Mouse (Mus musculus): Measurements from ENCODE around the gene Acbd5. TPM values are rescaled to one million over a fixed set of nuclear protein-coding genes. Genes with fewer than 3 reads are reported as not detected.
A peak's percentile ranks its signal among the peaks of the same experiment; 100 is the strongest.

Acbd5 gene
- total RNA-seq, 2 experiments from 2014 or later, result 34.7 to 36.4 TPM

- DNase-seq, result peak; percentile 92
Observed at GRCm38 (mm10) chr2:23068894-23069744, 1.2 kb downstream of the Acbd5 start.

DNA sequence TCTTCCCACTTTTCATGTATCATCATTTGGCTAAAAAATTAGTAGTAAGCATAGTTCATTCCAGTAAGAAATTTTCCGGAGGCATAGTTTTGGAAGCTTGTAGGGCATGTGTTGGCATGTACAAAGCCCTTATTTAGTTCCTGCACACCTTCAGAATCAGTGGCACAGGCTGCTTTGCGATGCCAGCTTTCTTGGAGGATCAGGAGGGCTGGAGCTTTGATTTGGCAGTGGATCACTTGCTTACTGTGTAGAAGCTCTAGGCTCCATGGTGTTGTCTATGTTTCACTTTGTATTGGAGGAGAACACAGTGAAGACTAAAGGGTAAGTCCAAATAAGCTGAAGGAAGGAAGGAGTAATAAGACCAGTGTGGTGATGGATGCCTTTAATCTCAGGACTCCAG, 2.5 kb downstream of the Acbd5 start:
- no peak for DNase-seq

GRCm38 (mm10) chr2:23071406-23071805, 3.4 kb downstream of the Acbd5 start:
- DNase-seq, result no peak

- no peak for DNase-seq
Observed at GRCm38 (mm10) chr2:23075846-23076245, 7.9 kb downstream of the Acbd5 start.

- no peak for DNase-seq
Observed at GRCm38 (mm10) chr2:23076783-23077182, 8.8 kb downstream of the Acbd5 start.

GRCm38 (mm10) chr2:23077693-23078092, 9.7 kb downstream of the Acbd5 start:
- no peak for DNase-seq

GRCm38 (mm10) chr2:23078588-23078987, 10.6 kb downstream of the Acbd5 start:
- DNase-seq, result no peak

GRCm38 (mm10) chr2:23084540-23084939, 16.6 kb downstream of the Acbd5 start:
- DNase-seq, result no peak

- no peak for DNase-seq
Observed at GRCm38 (mm10) chr2:23092216-23092615, 24.2 kb downstream of the Acbd5 start.

DNA sequence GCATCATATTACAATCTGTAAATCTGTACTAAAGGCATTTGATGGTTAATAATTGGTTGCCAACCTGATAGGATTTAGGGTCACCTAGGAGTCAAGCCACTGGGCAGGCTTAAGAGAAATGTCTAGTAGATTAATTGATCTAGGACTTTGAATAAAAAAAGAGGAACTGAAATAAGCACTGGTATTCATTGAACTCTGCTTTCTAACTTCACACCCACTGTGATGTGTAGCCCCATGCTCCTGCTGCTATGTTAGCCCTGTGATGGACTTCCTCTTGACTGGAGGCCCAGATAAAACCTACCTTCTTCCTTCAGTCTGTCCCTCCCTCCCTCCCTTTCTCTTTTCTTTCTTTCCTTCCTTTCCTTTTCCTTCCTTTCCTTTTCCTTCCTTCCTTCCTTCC, 29.1 kb downstream of the Acbd5 start:
- DNase-seq, result no peak

DNA sequence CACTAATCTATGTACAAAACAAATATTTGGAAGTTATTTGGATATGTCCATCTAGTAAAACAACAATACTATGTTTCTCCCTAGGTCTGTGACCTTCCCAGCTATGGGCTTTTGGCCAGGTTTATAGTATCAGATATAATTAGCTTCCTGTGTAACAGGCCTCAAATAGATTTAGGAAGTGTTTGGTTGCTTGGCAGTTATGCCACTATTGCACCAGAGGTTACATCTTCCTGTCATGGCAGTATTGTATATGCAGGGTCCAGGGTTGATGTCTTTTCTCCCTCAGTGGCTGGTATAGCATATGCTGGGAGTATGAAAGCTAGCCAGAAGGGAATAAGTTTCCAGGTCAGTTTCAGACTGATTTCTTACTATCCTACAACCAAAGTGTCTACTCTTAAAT, 34.3 kb downstream of the Acbd5 start:
- DNase-seq, result no peak

DNA sequence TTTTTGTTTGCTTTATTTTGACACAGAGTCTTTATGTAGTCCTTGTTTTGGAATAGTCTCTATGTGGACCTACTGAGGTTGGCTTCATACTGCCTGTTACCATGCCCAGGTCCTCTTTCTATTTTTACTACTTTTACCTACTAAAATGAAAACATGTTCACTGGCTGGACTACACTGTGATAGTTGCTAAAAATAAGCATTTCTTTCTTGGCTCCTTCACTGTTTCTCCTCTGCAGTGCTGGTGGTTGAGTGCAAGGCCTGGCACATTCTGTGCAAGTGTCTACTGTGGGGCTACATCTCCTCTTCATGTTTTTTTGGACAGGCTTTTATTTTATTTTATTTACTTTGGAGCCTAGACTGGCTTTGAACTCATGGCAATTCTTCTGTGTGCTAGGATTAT, 51.6 kb downstream of the Acbd5 start:
- no peak for DNase-seq

DNA sequence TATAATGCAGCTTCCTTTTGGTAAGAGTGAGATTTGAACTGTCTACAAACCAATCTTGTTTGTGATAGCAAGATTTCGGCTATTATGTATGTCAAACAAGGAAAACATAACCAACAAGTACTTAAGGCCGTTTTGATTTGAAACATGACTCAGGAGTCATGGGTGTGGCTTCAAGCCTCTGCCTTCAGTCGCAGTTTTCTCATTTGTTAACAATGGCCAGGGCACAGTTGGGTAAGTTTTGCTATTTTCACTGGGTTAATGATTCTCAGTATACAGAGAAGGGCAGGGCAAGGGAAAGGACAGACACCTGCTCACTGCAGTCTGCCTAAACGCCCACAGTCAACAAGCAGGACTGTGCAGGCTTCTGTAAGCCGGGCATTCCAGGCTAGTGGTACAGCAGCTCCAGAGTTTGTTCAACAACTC, 87.2 kb downstream of the Acbd5 start:
- DNase-seq, result no peak

- peak; percentile 98 for DNase-seq
Observed at GRCm38 (mm10) chr2:23155777-23156607, 88.0 kb downstream of the Acbd5 start, which contains the start of the genes Mastl and Yme1l1. Mastl (minus strand) TSS chr2:23156024. Yme1l1 (plus strand) TSS chr2:23156369.

DNA sequence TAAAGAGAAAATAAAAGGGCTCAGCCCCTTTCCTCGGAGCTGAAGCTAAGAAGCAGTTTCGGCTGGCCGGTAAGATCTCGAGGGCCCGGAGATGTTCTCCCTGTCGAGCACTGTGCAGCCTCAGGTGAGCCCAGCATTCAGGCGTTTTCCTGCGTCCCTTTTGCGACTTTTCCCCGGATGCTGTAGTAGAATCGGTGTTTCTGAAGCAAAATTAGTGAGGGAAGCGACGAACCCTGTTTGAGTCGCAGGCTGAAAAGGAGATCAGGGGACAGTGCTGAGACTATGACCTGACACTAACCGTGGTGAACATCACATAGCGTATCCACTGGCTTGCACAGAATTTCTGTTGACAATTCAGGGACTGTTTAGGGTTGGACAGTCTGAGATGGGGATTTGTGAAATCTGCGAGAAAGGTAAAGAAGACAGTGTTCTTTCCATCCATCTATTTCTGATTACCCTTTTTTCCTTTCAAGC, 88.7 kb downstream of the Acbd5 start:
- DNase-seq, result no peak

Other genes with a start within 250 kb of the Acbd5 start
- 10 to 100 TPM; 16.7 to 18.3 TPM for gene Pdss1, start 172.6 kb upstream of the Acbd5 start, total RNA-seq (2021)
- gene Abi1, start 27.9 kb upstream of the Acbd5 start, total RNA-seq (2021), result 10 to 100 TPM; 28.6 to 34.7 TPM
- 1 to 10 TPM; 2.5 to 3.3 TPM for gene Mastl, start 87.9 kb downstream of the Acbd5 start, total RNA-seq (2021)
- gene Yme1l1, start 88.2 kb downstream of the Acbd5 start, total RNA-seq (2021), result 10 to 100 TPM; 64.0 to 66.5 TPM
- gene 4931423N10Rik, start 139.3 kb downstream of the Acbd5 start, total RNA-seq (2021), result under 1 TPM in 1 of 2 experiments, not detected in 1; 0.12 TPM

Measured in gastrocnemius, postnatal 10 days (tissue).